Mouse (Mus musculus): ENCODE results near the gene Ptrh1.

The Ptrh1 gene

GRCm38 (mm10) chr2:32775359-32776074 is at the start of gene Ptrh1, which contains the start of gene Ttc16:
TSS of gene Ptrh1 (plus strand) at chr2:32775786.
TSS of gene Ttc16 (minus strand) at chr2:32775633.
- DNase-seq (ENCODE audit: low spot score in 2 of 2), result peak; percentile 92 to 95

GRCm38 (mm10) chr2:32727435-32727834 is 48.2 kb upstream of the Ptrh1 start:
- peak; percentile 51 to 70 for DNase-seq (ENCODE audit: low spot score in 2 of 2)

GRCm38 (mm10) chr2:32728463-32728862 is 47.1 kb upstream of the Ptrh1 start:
- no peak for DNase-seq (ENCODE audit: low spot score in 2 of 2)

GRCm38 (mm10) chr2:32729547-32729946 is 46.0 kb upstream of the Ptrh1 start:
- DNase-seq (ENCODE audit: low spot score in 2 of 2), result no peak

GRCm38 (mm10) chr2:32730854-32731253 is 44.7 kb upstream of the Ptrh1 start:
- DNase-seq (ENCODE audit: low spot score in 2 of 2), result no peak

- no peak for DNase-seq (ENCODE audit: low spot score in 2 of 2)
These were observed 43.7 kb upstream of the Ptrh1 start for GRCm38 (mm10) chr2:32731911-32732310.

GRCm38 (mm10) chr2:32732695-32733094 is 42.9 kb upstream of the Ptrh1 start:
- DNase-seq (ENCODE audit: low spot score in 2 of 2), result no peak

GRCm38 (mm10) chr2:32734480-32734879 is 41.1 kb upstream of the Ptrh1 start:
- no peak for DNase-seq (ENCODE audit: low spot score in 2 of 2)

GRCm38 (mm10) chr2:32734933-32735332 is 40.7 kb upstream of the Ptrh1 start:
- DNase-seq (ENCODE audit: low spot score in 2 of 2), result no peak

GRCm38 (mm10) chr2:32736306-32736829 is 39.2 kb upstream of the Ptrh1 start:
- DNase-seq (ENCODE audit: low spot score in 2 of 2), result no peak

GRCm38 (mm10) chr2:32737008-32737407 is 38.6 kb upstream of the Ptrh1 start:
- DNase-seq (ENCODE audit: low spot score in 2 of 2), result no peak

GRCm38 (mm10) chr2:32739311-32739710 is 36.3 kb upstream of the Ptrh1 start:
- DNase-seq (ENCODE audit: low spot score in 2 of 2), result no peak

- no peak for DNase-seq (ENCODE audit: low spot score in 2 of 2)
These were observed 34.7 kb upstream of the Ptrh1 start, which contains the start of gene 6330409D20Rik for GRCm38 (mm10) chr2:32740916-32741272. TSS of gene 6330409D20Rik (minus strand) at chr2:32741016.

GRCm38 (mm10) chr2:32741273-32742172 is 34.1 kb upstream of the Ptrh1 start:
- peak in 1 of 2 experiments; percentile 39 for DNase-seq (ENCODE audit: low spot score in 2 of 2)

GRCm38 (mm10) chr2:32742173-32742531 is 33.4 kb upstream of the Ptrh1 start:
- DNase-seq (ENCODE audit: low spot score in 2 of 2), result peak; percentile 55 to 78

- no peak for DNase-seq (ENCODE audit: low spot score in 2 of 2)
These were observed 31.2 kb upstream of the Ptrh1 start for GRCm38 (mm10) chr2:32744272-32744982.

- DNase-seq (ENCODE audit: low spot score in 2 of 2), result no peak
These were observed 26.5 kb upstream of the Ptrh1 start for GRCm38 (mm10) chr2:32749082-32749481.

- DNase-seq (ENCODE audit: low spot score in 2 of 2), result no peak
These were observed 25.4 kb upstream of the Ptrh1 start for GRCm38 (mm10) chr2:32750199-32750598.

GRCm38 (mm10) chr2:32750887-32751664 is 24.5 kb upstream of the Ptrh1 start:
- DNase-seq (ENCODE audit: low spot score in 2 of 2), result no peak

- DNase-seq (ENCODE audit: low spot score in 2 of 2), result no peak
These were observed 23.9 kb upstream of the Ptrh1 start for GRCm38 (mm10) chr2:32751665-32752033.

- no peak for DNase-seq (ENCODE audit: low spot score in 2 of 2)
These were observed 23.4 kb upstream of the Ptrh1 start for GRCm38 (mm10) chr2:32752181-32752580.

Measured in frontal cortex, postnatal 25 days (tissue).